Mouse (Mus musculus) hindbrain, embryonic 16.5 days (tissue): ENCODE results near the gene Ntrk3. TPM values are rescaled to one million over a fixed set of nuclear protein-coding genes. Genes with fewer than 3 reads are reported as not detected.

Experiments
- ATAC-seq: fragments of 200-750 bp; cut with Nextera tagmentation; 2 replicates; pipeline ENCODE4 v1.8.0; 2017; ENCODE audit warnings: moderate TSS enrichment, moderate library complexity
- H3K27ac ChIP-seq: fragments of 300-500 bp; sonication (generic); 2 replicates; pipeline ENCODE4 v1.5.1; 2014; ENCODE audit warnings: low read depth, mild to moderate bottlenecking, control low read depth, low read length, moderate library complexity
- H3K27me3 ChIP-seq: fragments of 300-500 bp; sonication (generic); replicated peaks from 2 replicates; pipeline ENCODE4 v1.6.1; 2014; ENCODE audit warnings: low read length; ENCODE audit not compliant: control insufficient read depth, insufficient read depth
- H3K36me3 ChIP-seq: fragments of 300-500 bp; sonication (generic); 2 replicates; pipeline ENCODE4 v1.6.1; 2014; ENCODE audit warnings: mild to moderate bottlenecking, low read length, moderate library complexity, mixed read lengths; ENCODE audit not compliant: control insufficient read depth, insufficient read depth
- H3K4me1 ChIP-seq: fragments of 300-500 bp; sonication (generic); 2 replicates; pipeline ENCODE4 v1.6.1; 2014; ENCODE audit warnings: low read depth, low read length; ENCODE audit not compliant: control insufficient read depth, insufficient read depth
- H3K4me2 ChIP-seq: fragments of 300-500 bp; sonication (generic); 2 replicates; pipeline ENCODE4 v1.6.1; 2014; ENCODE audit warnings: mild to moderate bottlenecking, low read length, control low read depth, moderate library complexity
- H3K4me3 ChIP-seq: fragments of 300-500 bp; sonication (generic); 2 replicates; pipeline ENCODE4 v1.5.1; 2014; ENCODE audit warnings: mild to moderate bottlenecking, low read length, control low read depth, moderate library complexity
- H3K9ac ChIP-seq: fragments of 300-500 bp; sonication (generic); 2 replicates; pipeline ENCODE4 v1.6.1; 2014; ENCODE audit warnings: low read depth, mild to moderate bottlenecking, control low read depth, low read length, moderate library complexity
- H3K9me3 ChIP-seq: fragments of 300-500 bp; sonication (generic); 2 replicates; pipeline ENCODE4 v1.6.1; 2014; ENCODE audit warnings: mild to moderate bottlenecking, low read length, moderate library complexity; ENCODE audit not compliant: control insufficient read depth
- WGBS: fragments of 180-500 bp; shearing (Covaris S2); extraction: QIAGEN DNeasy Blood & Tissue Kit; methylation state at CpG from one replicate; pipeline ENCODE4 v1.1.7; 2014; 5-methylcytosine and 5-hydroxymethylcytosine counted together
- polyA plus RNA-seq: library from polyadenylated mRNA; unstranded; fragments of >200 nt; fragmentation: Nextera tagmentation; extraction: Ambion mirVana; gene quantifications from 2 replicates; pipeline ENCODE4 v1.2.1, GENCODE M21; 2015

Gene Ntrk3
- polyA plus RNA-seq, 1 experiment from 2014 or later, result 23.8 TPM

GRCm38 (mm10) chr7:78575556-78575955 lies 162.3 kb downstream of the Ntrk3 start:
- Histone ChIP-seq H3K4me1 (peaks cover 24% of the 10 kb centered on the region), H3K27ac (no peak overlapping the region; the same call in 1 of the 2 replicates), H3K36me3 (no peaks in the 10 kb centered on the region), H3K4me2 (peak overlapping the region; percentile 87), H3K9me3 (no peaks in the 10 kb centered on the region), H3K9ac (peak overlapping the region; percentile 86), H3K27me3 (0 out of 2 replicates have a peak, but pooled peaks cover 2% of the 10 kb centered on the region), H3K4me3 (peak overlapping the region; percentile 78)
- WGBS, result 23% methylated on average over 3 of the region's 3 CpGs
- ATAC-seq, result no peak

- ATAC-seq, result no peak
- H3K4me3 ChIP-seq, result no peak overlapping the region
- peaks cover 28% of the 10 kb centered on the region for H3K4me1 ChIP-seq
- H3K4me2 ChIP-seq, result no peak overlapping the region
- no peak overlapping the region for H3K9ac ChIP-seq
- no peaks in the 10 kb centered on the region for H3K27me3 ChIP-seq
- 67% methylated on average over 2 of the region's 2 CpGs for WGBS
- H3K27ac ChIP-seq, result no peak overlapping the region
- no peaks in the 10 kb centered on the region for H3K36me3 ChIP-seq
- H3K9me3 ChIP-seq, result no peaks in the 10 kb centered on the region
These were observed 166.6 kb downstream of the Ntrk3 start for GRCm38 (mm10) chr7:78571196-78571595.

- Histone ChIP-seq H3K27me3 (no peaks in the 10 kb centered on the region), H3K9me3 (no peaks in the 10 kb centered on the region), H3K27ac (0 out of 2 replicates have a peak overlapping the region, but pooled peaks have one; percentile 29), H3K4me2 (peak overlapping the region; percentile 53), H3K4me3 (no peak overlapping the region), H3K4me1 (peaks cover 18% of the 10 kb centered on the region), H3K9ac (peak overlapping the region; percentile 51), H3K36me3 (no peaks in the 10 kb centered on the region)
- ATAC-seq, result no peak; the same call in 1 of the 2 replicates
- WGBS, result 11% methylated on average over 5 of the region's 5 CpGs
These were observed 168.6 kb downstream of the Ntrk3 start for GRCm38 (mm10) chr7:78569255-78569618.

- H3K4me2 ChIP-seq, result peak overlapping the region; percentile 53
- no peak overlapping the region for H3K4me3 ChIP-seq
- H3K27ac ChIP-seq, result 0 out of 2 replicates have a peak overlapping the region, but pooled peaks have one; percentile 29
- H3K9me3 ChIP-seq, result no peaks in the 10 kb centered on the region
- H3K9ac ChIP-seq, result peak overlapping the region; percentile 51
- peak; percentile 84 for ATAC-seq
- H3K36me3 ChIP-seq, result no peaks in the 10 kb centered on the region
- WGBS, result 12% methylated on average over 16 of the region's 16 CpGs
- peaks cover 14% of the 10 kb centered on the region for H3K4me1 ChIP-seq
- H3K27me3 ChIP-seq, result no peaks in the 10 kb centered on the region
These were observed 169.2 kb downstream of the Ntrk3 start for GRCm38 (mm10) chr7:78568411-78569254.

GRCm38 (mm10) chr7:78566617-78567016 lies 171.2 kb downstream of the Ntrk3 start:
- ATAC-seq, result no peak
- WGBS, result 45% methylated on average over 3 of the region's 3 CpGs

GRCm38 (mm10) chr7:78565386-78565785 lies 172.4 kb downstream of the Ntrk3 start:
- 97% methylated on average over 3 of the region's 3 CpGs for WGBS
- peaks cover 14% of the 10 kb centered on the region for H3K4me1 ChIP-seq

More at GRCm38 (mm10) chr7:78566617-78567016, 171.2 kb downstream of the Ntrk3 start:
- Histone ChIP-seq H3K9ac (no peak overlapping the region), H3K36me3 (no peaks in the 10 kb centered on the region), H3K4me3 (no peak overlapping the region), H3K27ac (no peak overlapping the region), H3K4me2 (no peak overlapping the region), H3K27me3 (no peaks in the 10 kb centered on the region), H3K4me1 (peaks cover 14% of the 10 kb centered on the region), H3K9me3 (no peaks in the 10 kb centered on the region)

GRCm38 (mm10) chr7:78558503-78558902 lies 179.3 kb downstream of the Ntrk3 start:
- Histone ChIP-seq H3K4me3 (no peak overlapping the region), H3K4me1 (no peaks in the 10 kb centered on the region), H3K9ac (no peak overlapping the region), H3K27ac (no peak overlapping the region), H3K36me3 (no peaks in the 10 kb centered on the region; the same call in 1 of the 2 replicates), H3K27me3 (no peaks in the 10 kb centered on the region), H3K4me2 (no peak overlapping the region), H3K9me3 (no peaks in the 10 kb centered on the region)
- 94% methylated on average over 5 of the region's 5 CpGs for WGBS
- ATAC-seq, result no peak

More at GRCm38 (mm10) chr7:78565386-78565785, 172.4 kb downstream of the Ntrk3 start:
- Histone ChIP-seq H3K27me3 (no peaks in the 10 kb centered on the region), H3K36me3 (no peaks in the 10 kb centered on the region), H3K9ac (no peak overlapping the region), H3K4me3 (no peak overlapping the region), H3K27ac (no peak overlapping the region), H3K9me3 (no peaks in the 10 kb centered on the region), H3K4me2 (no peak overlapping the region)
- no peak for ATAC-seq

- H3K36me3 ChIP-seq, result no peaks in the 10 kb centered on the region; the same call in 1 of the 2 replicates
- H3K9ac ChIP-seq, result no peak overlapping the region
- H3K4me1 ChIP-seq, result no peaks in the 10 kb centered on the region
- no peaks in the 10 kb centered on the region for H3K27me3 ChIP-seq
- H3K27ac ChIP-seq, result no peak overlapping the region
- whole genome bisulfite sequencing, result 70% methylated on average over 5 of the region's 5 CpGs
- ATAC-seq, result no peak
- H3K9me3 ChIP-seq, result no peaks in the 10 kb centered on the region
- H3K4me2 ChIP-seq, result no peak overlapping the region
- H3K4me3 ChIP-seq, result no peak overlapping the region
These were observed 182.3 kb downstream of the Ntrk3 start for GRCm38 (mm10) chr7:78555532-78555931.

- Histone ChIP-seq H3K36me3 (no peaks in the 10 kb centered on the region; the same call in 1 of the 2 replicates), H3K4me2 (no peak overlapping the region), H3K27me3 (no peaks in the 10 kb centered on the region), H3K9me3 (no peaks in the 10 kb centered on the region), H3K27ac (no peak overlapping the region), H3K4me3 (no peak overlapping the region), H3K4me1 (peaks cover 3% of the 10 kb centered on the region; the same call in 1 of the 2 replicates), H3K9ac (no peak overlapping the region)
- no peak for ATAC-seq
- 92% methylated on average over 8 of the region's 8 CpGs for WGBS
These were observed 188.4 kb downstream of the Ntrk3 start for GRCm38 (mm10) chr7:78549461-78549860.
